Mouse (Mus musculus) ES-E14 (cell line): Measurements from ENCODE around the gene Gm28374. TPM values are rescaled to one million over a fixed set of nuclear protein-coding genes. Genes with fewer than 3 reads are reported as not detected.
"Not testable (repeated sequence)": the region's sequence is repeated elsewhere in the genome, so short reads cannot be mapped to it uniquely, and the experiment has no call there.

Experiments
- DNase-seq: peaks from one replicate; pipeline ENCODE4 v3.0.0-alpha.2; 2013; ENCODE audit warnings: low read depth, low spot score
- H3K27ac ChIP-seq: 2 replicates; pipeline ENCODE4 v1.5.1; 2012; ENCODE audit warnings: low read depth, mild to moderate bottlenecking, low read length, moderate library complexity, mixed read lengths; ENCODE audit not compliant: poor library complexity, insufficient read depth, severe bottlenecking
- H3K36me3 ChIP-seq: 2 replicates; pipeline ENCODE4 v1.6.1; 2012; ENCODE audit warnings: mild to moderate bottlenecking, low read length, moderate library complexity, mixed read lengths; ENCODE audit not compliant: control insufficient read depth, poor library complexity, insufficient read depth, severe bottlenecking
- H3K4me1 ChIP-seq, 2 experiments: fragments of 150-350 bp in 1 of 2; sonication (generic) in 1 of 2; 2 replicates each; pipeline ENCODE4 v1.6.1; 2012; ENCODE audit warnings: low read length in 2 of 2, mild to moderate bottlenecking in 1 of 2, mixed read lengths in 1 of 2; ENCODE audit not compliant: control insufficient read depth in 2 of 2, insufficient read depth in 2 of 2, poor library complexity in 1 of 2
- H3K4me3 ChIP-seq, 2 experiments: fragments of 150-350 bp in 1 of 2; sonication (generic) in 1 of 2; 2 replicates each; pipeline ENCODE4 v1.5.1; 2012; ENCODE audit warnings: low read length in 2 of 2, low read depth in 1 of 2, mild to moderate bottlenecking in 1 of 2, mixed read lengths in 1 of 2; ENCODE audit not compliant: insufficient read depth in 1 of 2, poor library complexity in 1 of 2, severe bottlenecking in 1 of 2
- H3K9ac ChIP-seq: 2 replicates; pipeline ENCODE4 v1.6.1; 2012; ENCODE audit warnings: low read depth, mild to moderate bottlenecking, low read length, mixed read lengths; ENCODE audit not compliant: poor library complexity, insufficient read depth, severe bottlenecking
- H3K9me3 ChIP-seq: fragments of 150-350 bp; sonication (generic); 2 replicates; pipeline ENCODE4 v1.6.1; 2012; ENCODE audit warnings: low read depth, mild to moderate bottlenecking, low read length; ENCODE audit not compliant: control insufficient read depth, insufficient read depth
- CHD2 ChIP-seq: IDR thresholded peaks from 2 replicates; pipeline ENCODE4 v1.6.1; 2014; ENCODE audit warnings: mild to moderate bottlenecking, low read depth, low read length, inconsistent platforms
- HCFC1 ChIP-seq: IDR thresholded peaks from 2 replicates; pipeline ENCODE4 v1.6.1; 2012; ENCODE audit warnings: low read length, inconsistent platforms, borderline replicate concordance; ENCODE audit not compliant: insufficient read depth
- MAFK ChIP-seq: IDR thresholded peaks from 2 replicates; pipeline ENCODE4 v1.6.1; 2014; ENCODE audit warnings: mild to moderate bottlenecking, low read depth, low read length, inconsistent platforms; ENCODE audit not compliant: insufficient read depth
- ZC3H11A ChIP-seq: IDR thresholded peaks from 2 replicates; pipeline ENCODE4 v1.6.1; 2012; ENCODE audit warnings: low read depth, mild to moderate bottlenecking, inconsistent platforms, low read length, borderline replicate concordance
- ZNF384 ChIP-seq: IDR thresholded peaks from 2 replicates; pipeline ENCODE4 v1.6.1; 2012; ENCODE audit warnings: low read depth, low read length, inconsistent platforms
- in situ Hi-C, 2 experiments: fragments of 600-800 bp; cut with MboI; formaldehyde crosslinking; loops; one replicate each; pipeline ENCODE4 v1.15.1; 2025; ENCODE audit warnings: low sequenced_read_pairs in 2 of 2, inconsistent platforms in 1 of 2; ENCODE audit not compliant: unreplicated experiment in 2 of 2
- total RNA-seq: library from RNA; depleted of rRNA; stranded (reverse); fragments of 300-350 nt; gene quantifications from 2 replicates; pipeline ENCODE4 v1.2.3, GENCODE M21; 2012

Gene Gm28374
- total RNA-seq, 1 experiment = 0.54 TPM

DNA sequence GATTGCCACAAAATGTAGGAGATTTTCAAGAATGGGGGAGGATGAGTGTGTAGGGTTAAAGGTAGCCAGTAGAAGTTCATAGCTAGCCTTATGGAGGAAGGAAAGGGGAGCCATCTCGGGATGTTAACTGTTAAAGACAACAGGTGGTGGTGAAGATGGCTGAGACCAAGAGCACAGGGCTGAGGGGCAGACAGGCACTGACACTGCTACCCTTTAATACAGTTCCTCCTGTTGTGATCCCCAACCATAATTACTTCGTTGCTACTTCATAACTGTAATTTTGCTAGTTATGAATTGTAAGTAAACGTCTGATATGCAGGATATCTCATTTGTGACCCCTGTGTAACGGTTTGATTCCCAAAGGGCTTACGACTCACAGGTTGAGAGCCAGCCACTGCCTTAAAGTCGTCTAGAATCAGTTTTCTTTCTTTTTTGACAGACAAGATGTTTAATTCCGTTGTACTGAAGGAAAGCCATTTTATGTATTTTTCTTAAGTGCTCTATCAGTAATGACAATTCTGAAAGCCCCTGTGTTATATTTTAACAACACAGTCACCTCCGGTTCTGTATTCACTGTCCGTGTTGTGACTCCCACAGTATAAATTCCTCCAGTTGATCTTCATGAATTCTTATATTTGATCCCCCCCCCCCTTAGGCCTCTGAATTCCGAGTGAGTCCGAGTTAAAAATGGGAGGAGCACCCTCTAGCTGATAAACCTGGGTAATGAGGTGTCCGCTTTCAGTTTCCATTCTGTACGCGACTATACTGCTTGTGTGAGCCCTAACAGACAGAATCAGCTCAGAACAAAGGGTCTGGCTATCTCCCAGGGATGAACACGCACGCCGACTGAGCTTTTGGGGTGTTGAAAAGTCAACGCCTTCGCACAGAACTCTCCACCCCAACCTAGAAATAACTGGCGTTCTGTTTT is 36.4 kb downstream of the Gm28374 start:
- peaks cover 23% of the 10 kb centered on the region for H3K36me3 ChIP-seq
- no peaks in the 10 kb centered on the region for H3K9me3 ChIP-seq
- H3K4me1 ChIP-seq = no peaks in the 10 kb centered on the region; a peak in 1 of 4 replicates
- peak overlapping the region; percentile 71 for H3K27ac ChIP-seq
- H3K4me3 ChIP-seq = peak overlapping the region; percentile 74 to 80
- peak overlapping the region; percentile 80 for H3K9ac ChIP-seq
- in situ Hi-C loops = no loop called here
- no peak for TF ChIP-seq HCFC1
- TF ChIP-seq CHD2 = no peak
- no peak for TF ChIP-seq ZC3H11A
- no peak for TF ChIP-seq MAFK
- no peak for TF ChIP-seq ZNF384
- no peak for DNase-seq

DNA sequence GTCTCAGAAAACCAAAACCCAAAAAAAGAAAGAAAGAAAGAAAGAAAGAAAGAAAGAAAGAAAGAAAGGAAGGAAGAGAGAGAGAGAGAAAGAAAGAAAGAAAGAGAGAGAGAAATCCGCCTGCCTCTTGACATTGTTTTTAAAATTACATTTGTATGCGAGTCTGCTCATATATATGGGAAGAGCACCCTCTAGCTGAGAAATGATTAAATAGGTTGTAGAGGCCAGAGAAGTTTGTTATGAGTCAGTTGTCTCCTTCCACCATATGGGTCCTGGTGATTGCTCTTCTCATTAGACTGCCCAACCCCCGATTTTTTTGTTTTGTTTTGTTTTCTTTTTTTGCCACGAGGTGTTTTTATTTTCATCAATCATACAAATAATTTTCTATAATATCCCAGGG is 38.0 kb downstream of the Gm28374 start:
- H3K4me1 ChIP-seq, H3K36me3 ChIP-seq, H3K9ac ChIP-seq, H3K27ac ChIP-seq, H3K4me3 ChIP-seq, in situ Hi-C loops, H3K9me3 ChIP-seq, DNase-seq: not testable (repeated sequence)

DNA sequence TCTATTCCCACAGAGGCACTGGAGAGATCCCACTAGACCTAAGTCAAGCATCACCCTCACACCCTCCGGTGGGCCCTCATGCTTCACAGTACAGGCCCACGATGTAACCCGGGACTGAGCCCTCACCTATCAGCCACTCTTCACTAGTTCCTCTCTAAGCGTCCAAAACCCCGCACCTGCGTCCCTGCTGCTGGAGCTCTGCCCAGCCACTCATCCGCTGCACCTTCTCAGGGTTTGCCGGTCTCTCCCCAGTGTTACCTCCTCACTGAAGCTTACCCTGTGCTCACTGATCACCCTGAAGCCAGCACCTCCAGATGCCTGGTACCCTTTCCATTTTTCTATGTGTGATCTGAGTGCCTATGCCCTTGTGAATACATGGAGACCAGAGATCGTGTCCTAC is 39.8 kb downstream of the Gm28374 start:
- in situ Hi-C loops = no loop called here
- no peaks in the 10 kb centered on the region for H3K36me3 ChIP-seq
- H3K4me3 ChIP-seq = no peak overlapping the region
- TF ChIP-seq CHD2 (no peak), ZC3H11A (no peak), HCFC1 (no peak), MAFK (no peak), ZNF384 (no peak)
- H3K4me1 ChIP-seq = no peaks in the 10 kb centered on the region
- no peak overlapping the region for H3K27ac ChIP-seq
- H3K9ac ChIP-seq = no peak overlapping the region
- DNase-seq = no peak
- H3K9me3 ChIP-seq = no peaks in the 10 kb centered on the region

DNA sequence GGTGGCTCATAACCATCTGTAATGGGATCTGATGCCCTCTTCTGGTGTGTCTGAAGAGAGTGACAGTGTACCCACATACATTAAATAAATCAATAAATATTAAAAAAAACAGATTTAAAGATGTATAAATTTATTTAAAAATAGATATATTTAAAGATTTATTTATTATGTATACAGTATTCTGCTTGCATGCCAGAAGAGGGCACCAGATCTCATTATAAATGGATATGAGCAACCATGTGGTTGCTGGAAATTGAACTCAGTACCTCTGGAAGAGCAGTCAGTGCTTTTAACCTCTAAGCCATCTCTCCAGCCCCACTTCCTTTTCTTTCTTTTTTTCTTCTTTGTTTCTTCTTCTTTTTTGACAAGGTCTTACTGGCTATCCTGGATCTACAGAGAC is 42.1 kb downstream of the Gm28374 start:
- no peak for DNase-seq
- H3K4me1 ChIP-seq = no peaks in the 10 kb centered on the region; a peak in 1 of 4 replicates
- H3K36me3 ChIP-seq = no peaks in the 10 kb centered on the region
- TF ChIP-seq CHD2 (no peak), HCFC1 (no peak), MAFK (no peak), ZNF384 (no peak), ZC3H11A (no peak)
- H3K9ac ChIP-seq = no peak overlapping the region
- no peak overlapping the region for H3K27ac ChIP-seq
- in situ Hi-C loops = no loop called here
- no peak overlapping the region for H3K4me3 ChIP-seq
- H3K9me3 ChIP-seq = no peaks in the 10 kb centered on the region

DNA sequence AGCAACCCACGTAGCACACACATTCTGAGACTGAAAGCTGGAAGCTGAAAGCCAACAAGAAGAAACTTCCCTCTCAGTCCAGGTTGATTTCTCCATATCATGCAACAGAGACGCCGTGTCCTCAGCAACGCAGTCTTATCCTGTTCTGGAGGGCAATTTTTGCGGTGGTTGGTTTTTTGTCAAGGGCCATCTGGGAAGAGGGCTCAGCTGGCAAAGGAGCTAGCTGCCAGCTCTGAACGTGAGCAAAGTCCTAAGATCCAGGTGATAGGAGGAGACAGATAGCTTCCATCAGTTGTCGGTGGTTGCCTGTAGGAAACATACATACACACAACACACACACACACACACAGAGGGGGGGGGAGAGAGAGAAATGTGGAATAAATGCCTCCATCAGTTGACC is 43.7 kb downstream of the Gm28374 start:
- no peaks in the 10 kb centered on the region for H3K9me3 ChIP-seq
- DNase-seq = no peak
- H3K27ac ChIP-seq = no peak overlapping the region
- H3K9ac ChIP-seq = no peak overlapping the region
- in situ Hi-C loops = no loop called here
- no peak overlapping the region for H3K4me3 ChIP-seq
- H3K36me3 ChIP-seq = no peaks in the 10 kb centered on the region
- TF ChIP-seq MAFK (no peak), ZNF384 (no peak), CHD2 (no peak), ZC3H11A (no peak), HCFC1 (no peak)
- H3K4me1 ChIP-seq = no peaks in the 10 kb centered on the region; a peak in 1 of 4 replicates
